Mouse (Mus musculus) testis, adult 2 months (tissue): ENCODE data around the gene Gpc6.

ENCODE experiments used
- CTCF ChIP-seq: fragments of 200-500 bp; IDR thresholded peaks from 2 replicates; pipeline ENCODE4 v1.5.1; 2012; ENCODE audit warnings: low read depth, mild to moderate bottlenecking, inconsistent platforms, low read length, moderate library complexity; ENCODE audit not compliant: control insufficient read depth, insufficient read depth, insufficient replicate concordance
- POLR2A ChIP-seq: fragments of 200-500 bp; IDR thresholded peaks from 2 replicates; pipeline ENCODE4 v1.6.1; 2012; ENCODE audit warnings: low read depth, mild to moderate bottlenecking, inconsistent platforms, low read length, moderate library complexity; ENCODE audit not compliant: control insufficient read depth

GRCm38 (mm10) chr14:117569278-117569677 lies 644.2 kb downstream of the Gpc6 start:
- TF ChIP-seq CTCF (no peak), POLR2A (no peak)
